Mouse (Mus musculus): ENCODE results near the gene Chtf18.

Gene Chtf18

GRCm38 (mm10) chr17:25735246-25735645 lies 8.0 kb upstream of the Chtf18 start:
- DNase-seq (ENCODE audit: low read depth), result no peak

- peak; percentile 91 for DNase-seq (ENCODE audit: low read depth)
Measured at GRCm38 (mm10) chr17:25732082-25732481, 4.9 kb upstream of the Chtf18 start.

- DNase-seq (ENCODE audit: low read depth), result no peak
Measured at GRCm38 (mm10) chr17:25728009-25728270, 721 bp upstream of the Chtf18 start.

GRCm38 (mm10) chr17:25725264-25725663 lies 2.0 kb downstream of the Chtf18 start:
- no peak for DNase-seq (ENCODE audit: low read depth)

- DNase-seq (ENCODE audit: low read depth), result no peak
Measured at GRCm38 (mm10) chr17:25723919-25724318, 3.3 kb downstream of the Chtf18 start.

- no peak for DNase-seq (ENCODE audit: low read depth)
Measured at GRCm38 (mm10) chr17:25723470-25723869, 3.7 kb downstream of the Chtf18 start.

GRCm38 (mm10) chr17:25721476-25721875 lies 5.7 kb downstream of the Chtf18 start:
- no peak for DNase-seq (ENCODE audit: low read depth)

GRCm38 (mm10) chr17:25717691-25718090 lies 9.5 kb downstream of the Chtf18 start:
- DNase-seq (ENCODE audit: low read depth), result no peak

GRCm38 (mm10) chr17:25716711-25717637 lies 10.2 kb downstream of the Chtf18 start, which contains the start of gene Gng13:
Gene Gng13 (plus strand): TSS chr17:25717171.
- DNase-seq (ENCODE audit: low read depth), result no peak

GRCm38 (mm10) chr17:25716130-25716529 lies 11.1 kb downstream of the Chtf18 start:
- DNase-seq (ENCODE audit: low read depth), result no peak

- no peak for DNase-seq (ENCODE audit: low read depth)
Measured at GRCm38 (mm10) chr17:25715627-25716026, 11.6 kb downstream of the Chtf18 start.

GRCm38 (mm10) chr17:25711136-25711535 lies 16.1 kb downstream of the Chtf18 start:
- DNase-seq (ENCODE audit: low read depth), result no peak

GRCm38 (mm10) chr17:25709994-25710393 lies 17.2 kb downstream of the Chtf18 start:
- no peak for DNase-seq (ENCODE audit: low read depth)

GRCm38 (mm10) chr17:25700863-25701496 lies 26.2 kb downstream of the Chtf18 start:
- peak; percentile 34 for DNase-seq (ENCODE audit: low read depth)

- peak; percentile 86 for DNase-seq (ENCODE audit: low read depth)
Measured at GRCm38 (mm10) chr17:25698446-25698845, 28.8 kb downstream of the Chtf18 start.

GRCm38 (mm10) chr17:25696263-25696662 lies 31.0 kb downstream of the Chtf18 start:
- no peak for DNase-seq (ENCODE audit: low read depth)

- DNase-seq (ENCODE audit: low read depth), result no peak
Measured at GRCm38 (mm10) chr17:25688922-25689321, 38.3 kb downstream of the Chtf18 start.

GRCm38 (mm10) chr17:25686323-25686722 lies 40.9 kb downstream of the Chtf18 start:
- no peak for DNase-seq (ENCODE audit: low read depth)

GRCm38 (mm10) chr17:25681636-25682035 lies 45.6 kb downstream of the Chtf18 start:
- no peak for DNase-seq (ENCODE audit: low read depth)

GRCm38 (mm10) chr17:25679818-25680217 lies 47.4 kb downstream of the Chtf18 start:
- no peak for DNase-seq (ENCODE audit: low read depth)

GRCm38 (mm10) chr17:25677969-25678368 lies 49.2 kb downstream of the Chtf18 start:
- DNase-seq (ENCODE audit: low read depth), result no peak

GRCm38 (mm10) chr17:25672982-25673381 lies 54.2 kb downstream of the Chtf18 start:
- no peak for DNase-seq (ENCODE audit: low read depth)

Data from induced T-regulatory cell, adult 2 months (primary cell).